Mouse (Mus musculus) liver, adult 2 months (tissue): ENCODE results near the gene H2afz. TPM values are rescaled to one million over a fixed set of nuclear protein-coding genes. Genes with fewer than 3 reads are reported as not detected.
"Not testable (repeated sequence)": the region's sequence is repeated elsewhere in the genome, so short reads cannot be mapped to it uniquely, and the experiment has no call there.

Experiments used
- DNase-seq: peaks from one replicate; pipeline ENCODE4 v3.0.0-alpha.2; 2011; ENCODE audit warnings: low read depth, low spot score; ENCODE audit errors: extremely low read depth
- H3K27ac ChIP-seq: fragments of 200-500 bp; replicated peaks from 2 replicates; pipeline ENCODE4 v1.5.1; 2012; ENCODE audit warnings: low read depth, mild to moderate bottlenecking, control low read depth, inconsistent platforms, low read length; ENCODE audit not compliant: insufficient read depth
- H3K27me3 ChIP-seq: fragments of 200-500 bp; 2 replicates; pipeline ENCODE4 v1.6.1; 2012; ENCODE audit warnings: mild to moderate bottlenecking, moderate library complexity, low read length, inconsistent platforms; ENCODE audit not compliant: control insufficient read depth, insufficient read depth
- H3K36me3 ChIP-seq: fragments of 200-500 bp; 2 replicates; pipeline ENCODE4 v1.6.1; 2012; ENCODE audit warnings: low read length, inconsistent platforms; ENCODE audit not compliant: control insufficient read depth, insufficient read depth
- H3K4me1 ChIP-seq: fragments of 200-500 bp; 2 replicates; pipeline ENCODE4 v1.6.1; 2011; ENCODE audit warnings: low read length; ENCODE audit not compliant: control insufficient read depth, insufficient read depth
- H3K4me3 ChIP-seq: fragments of 200-500 bp; 2 replicates; pipeline ENCODE4 v1.5.1; 2011; ENCODE audit warnings: low read depth, mild to moderate bottlenecking, control low read depth, low read length, moderate library complexity; ENCODE audit not compliant: insufficient read depth
- H3K79me2 ChIP-seq: fragments of 200-500 bp; 2 replicates; pipeline ENCODE4 v1.6.1; 2012; ENCODE audit warnings: inconsistent platforms, mild to moderate bottlenecking, low read length, moderate library complexity; ENCODE audit not compliant: control insufficient read depth, insufficient read depth
- H3K9ac ChIP-seq: fragments of 200-500 bp; 2 replicates; pipeline ENCODE4 v1.6.1; 2012; ENCODE audit warnings: low read depth, mild to moderate bottlenecking, control low read depth, inconsistent platforms, low read length
- CTCF ChIP-seq: fragments of 200-500 bp; IDR thresholded peaks from 2 replicates; pipeline ENCODE4 v1.5.1; 2011; ENCODE audit warnings: low read depth, low read length, control low read depth
- POLR2A ChIP-seq: fragments of 200-500 bp; IDR thresholded peaks from 2 replicates; pipeline ENCODE4 v1.6.1; 2011; ENCODE audit warnings: low read length, control low read depth; ENCODE audit not compliant: insufficient read depth; ENCODE audit errors: extremely low read depth
- WGBS: fragments of 180-500 bp; shearing (Covaris S2); methylation state at CpG from one replicate; pipeline ENCODE4 v1.1.7; 2018; 5-methylcytosine and 5-hydroxymethylcytosine counted together
- polyA plus RNA-seq: library from polyadenylated mRNA; depleted of rRNA; stranded (reverse); fragments of >200 nt; gene quantifications from 2 replicates; pipeline ENCODE4 v1.2.3, GENCODE M21; 2012
- total RNA-seq: library from RNA; depleted of rRNA; stranded (reverse); fragments of >200 nt; gene quantifications from 2 replicates; pipeline ENCODE4 v1.2.3, GENCODE M21; 2014

Gene H2afz
- total and polyA plus RNA-seq, 2 experiments: 113 to 134 TPM

DNA sequence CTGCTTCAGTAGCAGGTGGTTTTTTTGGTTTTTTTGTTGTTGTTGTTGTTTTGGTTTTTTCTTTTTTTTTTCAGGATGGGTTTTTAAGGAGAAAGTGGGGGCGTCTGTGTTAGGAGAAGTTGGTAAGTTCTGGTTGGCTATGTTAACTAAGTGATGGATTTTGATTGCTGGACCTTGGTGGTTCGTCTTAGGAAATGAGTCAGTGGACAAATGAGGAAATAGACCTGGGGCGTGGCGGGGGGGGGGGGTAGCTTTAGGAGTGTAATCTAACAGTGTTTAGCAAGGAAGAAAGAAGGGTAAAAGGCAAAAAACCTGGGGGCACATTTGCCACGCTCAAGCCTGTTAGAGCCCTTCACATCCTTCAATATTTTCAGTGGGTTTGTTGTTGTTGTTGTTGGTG lies 17.7 kb upstream of the H2afz start:
- H3K4me3 ChIP-seq: no peak overlapping the region
- no peak overlapping the region for H3K9ac ChIP-seq
- 60% methylated on average over 5 of the region's 5 CpGs for WGBS

GRCm38 (mm10) chr3:137848354-137848753 lies 15.9 kb upstream of the H2afz start:
- H3K4me3 ChIP-seq: no peak overlapping the region
- DNase-seq: no peak
- no peak overlapping the region for H3K9ac ChIP-seq
- no peaks in the 10 kb centered on the region for H3K4me1 ChIP-seq
- WGBS: 83% methylated on average over 9 of the region's 9 CpGs
- H3K27me3 ChIP-seq: no peaks in the 10 kb centered on the region
- H3K27ac ChIP-seq: no peak overlapping the region
- no peaks in the 10 kb centered on the region for H3K79me2 ChIP-seq
- H3K36me3 ChIP-seq: no peaks in the 10 kb centered on the region
- TF ChIP-seq POLR2A: no peak
- TF ChIP-seq CTCF: no peak

More for the DNA sequence above, 17.7 kb upstream of the H2afz start:
- H3K79me2 ChIP-seq: no peaks in the 10 kb centered on the region
- no peak for TF ChIP-seq CTCF
- TF ChIP-seq POLR2A: no peak
- H3K27ac ChIP-seq: no peak overlapping the region
- H3K4me1 ChIP-seq: no peaks in the 10 kb centered on the region
- DNase-seq: no peak
- H3K36me3 ChIP-seq: no peaks in the 10 kb centered on the region
- no peaks in the 10 kb centered on the region for H3K27me3 ChIP-seq

DNA sequence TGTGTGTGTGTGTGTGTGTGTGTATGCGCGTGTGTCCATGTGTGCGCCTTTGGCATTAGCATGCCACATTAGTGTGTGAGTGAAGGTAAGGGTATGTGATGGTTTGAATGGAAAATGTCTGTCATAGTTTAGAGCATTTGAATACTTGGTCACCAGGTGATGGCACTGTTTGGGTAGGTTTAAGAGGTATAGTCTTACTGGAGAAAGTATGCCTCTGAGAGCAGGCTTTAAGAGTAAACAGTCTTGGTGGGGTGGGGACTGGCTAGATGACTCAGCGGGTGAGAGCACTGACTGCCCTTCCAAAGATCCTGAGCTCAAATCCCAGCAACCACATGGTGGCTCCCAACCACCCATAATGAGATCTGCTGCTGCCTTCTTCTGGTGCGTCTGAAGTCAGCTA lies 14.6 kb upstream of the H2afz start:
- WGBS: 93% methylated on average over 5 of the region's 5 CpGs
- no peaks in the 10 kb centered on the region for H3K27me3 ChIP-seq
- TF ChIP-seq CTCF (no peak), POLR2A (no peak)
- H3K79me2 ChIP-seq: no peaks in the 10 kb centered on the region
- no peak overlapping the region for H3K9ac ChIP-seq
- no peak overlapping the region for H3K4me3 ChIP-seq
- no peaks in the 10 kb centered on the region for H3K36me3 ChIP-seq
- no peak for DNase-seq
- no peaks in the 10 kb centered on the region; the same call in 1 of the 2 replicates for H3K4me1 ChIP-seq
- no peak overlapping the region for H3K27ac ChIP-seq

DNA sequence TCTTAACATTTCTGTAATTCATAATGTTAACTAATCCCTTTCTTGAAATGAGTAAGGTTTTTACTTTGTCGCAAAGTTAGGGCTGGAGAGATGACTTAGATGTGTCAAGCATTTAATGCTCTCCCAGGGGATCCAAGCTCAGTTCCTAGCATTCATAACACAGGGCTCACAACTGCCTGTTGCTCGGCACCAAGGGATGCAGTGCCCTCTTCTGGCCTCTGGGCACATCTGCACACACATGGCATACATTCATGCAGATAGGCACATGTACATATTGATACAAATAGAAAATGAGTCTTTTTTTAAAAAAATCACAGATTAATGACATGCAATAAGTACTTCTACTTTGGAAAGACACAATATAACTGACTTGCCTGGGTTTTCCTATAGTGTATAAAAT lies 13.1 kb upstream of the H2afz start:
- no peak overlapping the region for H3K27ac ChIP-seq
- no peak overlapping the region for H3K9ac ChIP-seq
- no peak overlapping the region for H3K4me3 ChIP-seq
- TF ChIP-seq POLR2A (no peak), CTCF (no peak)
- H3K79me2 ChIP-seq: no peaks in the 10 kb centered on the region
- H3K36me3 ChIP-seq: no peaks in the 10 kb centered on the region
- 96% methylated on average over 2 of the region's 2 CpGs for WGBS
- no peaks in the 10 kb centered on the region; the same call in 1 of the 2 replicates for H3K4me1 ChIP-seq
- DNase-seq: no peak
- no peaks in the 10 kb centered on the region for H3K27me3 ChIP-seq

- H3K27ac ChIP-seq: not testable (repeated sequence)
- 94% methylated on average over 1 of the region's 1 CpGs for WGBS
These were observed 11.3 kb upstream of the H2afz start for GRCm38 (mm10) chr3:137853011-137853410.

GRCm38 (mm10) chr3:137855328-137855727 lies 9.0 kb upstream of the H2afz start:
- TF ChIP-seq CTCF (no peak), POLR2A (no peak)
- H3K36me3 ChIP-seq: no peaks in the 10 kb centered on the region
- WGBS: 77% methylated on average over 3 of the region's 3 CpGs
- no peaks in the 10 kb centered on the region for H3K27me3 ChIP-seq
- peaks cover 4% of the 10 kb centered on the region for H3K4me1 ChIP-seq
- H3K27ac ChIP-seq: no peak overlapping the region
- DNase-seq: no peak
- no peaks in the 10 kb centered on the region for H3K79me2 ChIP-seq
- no peak overlapping the region for H3K9ac ChIP-seq
- H3K4me3 ChIP-seq: no peak overlapping the region

More at GRCm38 (mm10) chr3:137853011-137853410, 11.3 kb upstream of the H2afz start:
- not testable (repeated sequence) for H3K9ac ChIP-seq, H3K27me3 ChIP-seq, DNase-seq, H3K79me2 ChIP-seq, H3K4me3 ChIP-seq, H3K4me1 ChIP-seq, H3K36me3 ChIP-seq
